In genomic region chr17:10026770-10027169, GRCm38 (mm10) we compare ENCODE assay signal across 15 mouse cellular contexts.
"Had no signal": no experiment of that assay in that cellular context is flagged by ENCODE, and none has a peak within 500 bp of the region (broad histone marks: within the 10 kb centered on the region; RNA-seq: fewer than 3 reads in every experiment).

No protein-coding gene starts in this region.

- H3K4me3 ChIP-seq: neural tube, embryonic 13.5 days; neural tube, embryonic 15.5 days; stomach, embryonic 15.5 days had no signal

- DNase-seq: retina, postnatal 1 day; right cerebral cortex, adult 18-20 months; right cerebral cortex, postnatal 14 days; right cerebral cortex, postnatal 25 days; right cerebral cortex, postnatal 4 days; spleen, adult 18-20 months; thymus, adult 18-20 months; thymus, adult 2 months; thymus, postnatal 14 days; thymus, postnatal 25 days; thymus, postnatal 36 days; thymus, postnatal 4 days had no signal

- H3K36me3 ChIP-seq: neural tube, embryonic 13.5 days; neural tube, embryonic 15.5 days; stomach, embryonic 15.5 days had no signal

- H3K4me2 ChIP-seq: neural tube, embryonic 13.5 days; neural tube, embryonic 15.5 days; stomach, embryonic 15.5 days had no signal

- H3K27me3 ChIP-seq: neural tube, embryonic 13.5 days; neural tube, embryonic 15.5 days; stomach, embryonic 15.5 days had no signal
